Mouse (Mus musculus) embryonic facial prominence, embryonic 10.5 days (tissue): ENCODE data around the gene Klhl29. TPM values are rescaled to one million over a fixed set of nuclear protein-coding genes. Genes with fewer than 3 reads are reported as not detected.
A peak's percentile ranks its signal among the peaks of the same experiment; 100 is the strongest.
"Not testable (repeated sequence)": the region's sequence is repeated elsewhere in the genome, so short reads cannot be mapped to it uniquely, and the experiment has no call there.

ENCODE experiments used
- DNase-seq: peaks from one replicate; pipeline ENCODE4 v3.0.0-alpha.2; 2017; ENCODE audit warnings: low spot score
- H3K27ac ChIP-seq: fragments of 300-500 bp; sonication (generic); replicated peaks from 2 replicates; pipeline ENCODE4 v1.5.1; 2016; ENCODE audit warnings: mild to moderate bottlenecking
- H3K27me3 ChIP-seq: fragments of 300-500 bp; sonication (generic); replicated peaks from 2 replicates; pipeline ENCODE4 v1.6.1; 2016; ENCODE audit warnings: low read depth, mild to moderate bottlenecking; ENCODE audit not compliant: poor library complexity, severe bottlenecking
- H3K36me3 ChIP-seq: fragments of 300-500 bp; sonication (generic); replicated peaks from 2 replicates; pipeline ENCODE4 v1.6.1; 2016; ENCODE audit warnings: mild to moderate bottlenecking, moderate library complexity
- H3K4me1 ChIP-seq: fragments of 300-500 bp; sonication (generic); 2 replicates; pipeline ENCODE4 v1.6.1; 2016
- H3K4me3 ChIP-seq: fragments of 300-500 bp; sonication (generic); 2 replicates; pipeline ENCODE4 v1.5.1; 2016; ENCODE audit warnings: mild to moderate bottlenecking, moderate library complexity
- H3K9me3 ChIP-seq: fragments of 300-500 bp; sonication (generic); 2 replicates; pipeline ENCODE4 v1.6.1; 2016; ENCODE audit warnings: mild to moderate bottlenecking
- WGBS: fragments of 180-500 bp; shearing (Covaris S2); methylation state at CpG from one replicate; pipeline ENCODE4 v1.1.7; 2016; 5-methylcytosine and 5-hydroxymethylcytosine counted together
- polyA plus RNA-seq: library from polyadenylated mRNA; unstranded; fragments of >200 nt; fragmentation: Nextera tagmentation; extraction: Ambion mirVana; gene quantifications from 2 replicates; pipeline ENCODE4 v1.2.1, GENCODE M21; 2016

Gene Klhl29
- polyA plus RNA-seq, 1 experiment from 2014 or later: 1.00 TPM

- WGBS: 87% methylated on average over 6 of the region's 6 CpGs
- no peak overlapping the region for H3K27ac ChIP-seq
- H3K27me3 ChIP-seq: no peaks in the 10 kb centered on the region
- H3K4me1 ChIP-seq: no peaks in the 10 kb centered on the region; the same call in none of the 2 replicates
- H3K4me3 ChIP-seq: no peak overlapping the region
- H3K9me3 ChIP-seq: no peaks in the 10 kb centered on the region
- DNase-seq: no peak
- H3K36me3 ChIP-seq: peaks cover 8% of the 10 kb centered on the region
These were observed 30.4 kb downstream of the Klhl29 start for GRCm38 (mm10) chr12:5345088-5345487.

- H3K27me3 ChIP-seq, H3K36me3 ChIP-seq, H3K9me3 ChIP-seq, DNase-seq, H3K4me1 ChIP-seq, H3K27ac ChIP-seq, H3K4me3 ChIP-seq: not testable (repeated sequence)
- WGBS: 97% methylated on average over 7 of the region's 7 CpGs
These were observed 31.0 kb downstream of the Klhl29 start for GRCm38 (mm10) chr12:5344457-5344856.

- 91% methylated on average over 6 of the region's 6 CpGs for whole genome bisulfite sequencing
- H3K36me3 ChIP-seq: peaks cover 8% of the 10 kb centered on the region
- H3K27me3 ChIP-seq: no peaks in the 10 kb centered on the region
- DNase-seq: no peak
- H3K4me3 ChIP-seq: no peak overlapping the region
- H3K4me1 ChIP-seq: peaks cover 17% of the 10 kb centered on the region
- H3K27ac ChIP-seq: no peak overlapping the region
- H3K9me3 ChIP-seq: no peaks in the 10 kb centered on the region
These were observed 35.3 kb downstream of the Klhl29 start for GRCm38 (mm10) chr12:5340151-5340603.

GRCm38 (mm10) chr12:5336927-5337712, 38.4 kb downstream of the Klhl29 start:
- peak; percentile 30 for DNase-seq
- Histone ChIP-seq H3K4me3 (no peak overlapping the region), H3K4me1 (peaks cover 19% of the 10 kb centered on the region), H3K9me3 (no peaks in the 10 kb centered on the region), H3K36me3 (peaks cover 6% of the 10 kb centered on the region), H3K27ac (peak overlapping the region; percentile 35; the same call in 1 of the 2 replicates), H3K27me3 (no peaks in the 10 kb centered on the region)
- 22% methylated on average over 8 of the region's 8 CpGs for WGBS

GRCm38 (mm10) chr12:5336331-5336730, 39.2 kb downstream of the Klhl29 start:
- Histone ChIP-seq H3K36me3 (no peaks in the 10 kb centered on the region), H3K4me1 (peaks cover 27% of the 10 kb centered on the region), H3K4me3 (no peak overlapping the region), H3K27ac (peak overlapping the region; percentile 35; the same call in 1 of the 2 replicates), H3K9me3 (no peaks in the 10 kb centered on the region), H3K27me3 (no peaks in the 10 kb centered on the region)
- DNase-seq: no peak
- WGBS: 74% methylated on average over 6 of the region's 6 CpGs

GRCm38 (mm10) chr12:5334956-5335355, 40.5 kb downstream of the Klhl29 start:
- Histone ChIP-seq H3K9me3 (no peaks in the 10 kb centered on the region), H3K27ac (no peak overlapping the region), H3K27me3 (no peaks in the 10 kb centered on the region), H3K36me3 (no peaks in the 10 kb centered on the region), H3K4me3 (no peak overlapping the region), H3K4me1 (peaks cover 38% of the 10 kb centered on the region)
- 75% methylated on average over 9 of the region's 9 CpGs for WGBS
- no peak for DNase-seq

GRCm38 (mm10) chr12:5334175-5334574, 41.3 kb downstream of the Klhl29 start:
- no peak for DNase-seq
- H3K4me3 ChIP-seq: no peak overlapping the region
- WGBS: 81% methylated on average over 2 of the region's 2 CpGs

GRCm38 (mm10) chr12:5331810-5332484, 43.5 kb downstream of the Klhl29 start:
- DNase-seq: peak; percentile 17
- Histone ChIP-seq H3K9me3 (no peaks in the 10 kb centered on the region), H3K27ac (0 out of 2 replicates have a peak overlapping the region, but pooled peaks have one; percentile 26), H3K4me1 (peaks cover 29% of the 10 kb centered on the region), H3K36me3 (no peaks in the 10 kb centered on the region), H3K4me3 (no peak overlapping the region), H3K27me3 (no peaks in the 10 kb centered on the region)
- 60% methylated on average over 13 of the region's 13 CpGs for WGBS

More at GRCm38 (mm10) chr12:5334175-5334574, 41.3 kb downstream of the Klhl29 start:
- Histone ChIP-seq H3K4me1 (peaks cover 38% of the 10 kb centered on the region), H3K27ac (no peak overlapping the region), H3K27me3 (no peaks in the 10 kb centered on the region), H3K36me3 (no peaks in the 10 kb centered on the region), H3K9me3 (no peaks in the 10 kb centered on the region)

- no peaks in the 10 kb centered on the region for H3K36me3 ChIP-seq
- H3K27me3 ChIP-seq: no peaks in the 10 kb centered on the region
- WGBS: 81% methylated on average over 6 of the region's 6 CpGs
- no peak overlapping the region for H3K4me3 ChIP-seq
- no peaks in the 10 kb centered on the region for H3K9me3 ChIP-seq
- no peak for DNase-seq
- peaks cover 21% of the 10 kb centered on the region for H3K4me1 ChIP-seq
- no peak overlapping the region for H3K27ac ChIP-seq
These were observed 44.9 kb downstream of the Klhl29 start for GRCm38 (mm10) chr12:5330496-5331070.

GRCm38 (mm10) chr12:5322444-5323087, 52.9 kb downstream of the Klhl29 start:
- Histone ChIP-seq H3K4me3 (no peak overlapping the region), H3K9me3 (no peaks in the 10 kb centered on the region), H3K4me1 (peaks cover 23% of the 10 kb centered on the region), H3K27me3 (no peaks in the 10 kb centered on the region), H3K27ac (no peak overlapping the region), H3K36me3 (no peaks in the 10 kb centered on the region)
- WGBS: 87% methylated on average over 9 of the region's 9 CpGs
- no peak for DNase-seq

GRCm38 (mm10) chr12:5321017-5321416, 54.5 kb downstream of the Klhl29 start:
- 91% methylated on average over 3 of the region's 3 CpGs for WGBS
- Histone ChIP-seq H3K27me3 (no peaks in the 10 kb centered on the region), H3K36me3 (no peaks in the 10 kb centered on the region), H3K4me1 (peaks cover 32% of the 10 kb centered on the region), H3K27ac (no peak overlapping the region), H3K4me3 (no peak overlapping the region), H3K9me3 (no peaks in the 10 kb centered on the region)
- DNase-seq: no peak

GRCm38 (mm10) chr12:5319359-5319973, 56.0 kb downstream of the Klhl29 start:
- Histone ChIP-seq H3K27me3 (no peaks in the 10 kb centered on the region), H3K4me1 (peaks cover 32% of the 10 kb centered on the region), H3K4me3 (peak overlapping the region; percentile 32; the same call in 1 of the 2 replicates), H3K36me3 (no peaks in the 10 kb centered on the region), H3K9me3 (no peaks in the 10 kb centered on the region), H3K27ac (peak overlapping the region; percentile 72)
- 15% methylated on average over 12 of the region's 12 CpGs for WGBS
- DNase-seq: peak; percentile 71
